Mouse (Mus musculus) myocyte (in vitro differentiated cells): Measurements from ENCODE around the gene Dusp19. TPM values are rescaled to one million over a fixed set of nuclear protein-coding genes. Genes with fewer than 3 reads are reported as not detected.
A peak's percentile ranks its signal among the peaks of the same experiment; 100 is the strongest.

ENCODE experiments used
- H3K27me3 ChIP-seq: one replicate; pipeline ENCODE4 v1.6.1; 2011; ENCODE audit not compliant: control insufficient read depth, insufficient read depth, insufficient read length
- H3K36me3 ChIP-seq: one replicate; pipeline ENCODE4 v1.6.1; 2011; ENCODE audit not compliant: control insufficient read depth, insufficient read depth
- H3K4me2 ChIP-seq: one replicate; pipeline ENCODE4 v1.6.1; 2011; ENCODE audit warnings: low read depth, control low read depth
- H3K4me3 ChIP-seq: one replicate; pipeline ENCODE4 v1.5.1; 2011; ENCODE audit warnings: mild to moderate bottlenecking, control low read depth, moderate library complexity
- H3K79me2 ChIP-seq: one replicate; pipeline ENCODE4 v1.6.1; 2011; ENCODE audit not compliant: control insufficient read depth, insufficient read depth
- H3ac ChIP-seq: one replicate; pipeline ENCODE4 v1.6.1; 2011; ENCODE audit not compliant: control insufficient read depth, insufficient read length
- CEBPB ChIP-seq: IDR thresholded peaks from 2 replicates; pipeline ENCODE4 v1.6.1; 2011; ENCODE audit warnings: mild to moderate bottlenecking, moderate library complexity; ENCODE audit not compliant: poor library complexity, insufficient read depth, severe bottlenecking
- E2F4 ChIP-seq: IDR thresholded peaks from one replicate; pipeline ENCODE4 v1.6.1; 2011; ENCODE audit warnings: mild to moderate bottlenecking, control low read depth, moderate library complexity; ENCODE audit not compliant: insufficient read depth
- MAX ChIP-seq: IDR thresholded peaks from one replicate; pipeline ENCODE4 v1.6.1; 2011; ENCODE audit warnings: low read depth, mild to moderate bottlenecking, control low read depth
- MYOD1 ChIP-seq, 3 experiments: IDR thresholded peaks; one replicate each; pipeline ENCODE4 v1.6.1; 2011; ENCODE audit warnings: control low read depth in 2 of 3, low read depth in 2 of 3, mild to moderate bottlenecking in 2 of 3, moderate library complexity in 1 of 3; ENCODE audit not compliant: insufficient read length in 2 of 3, control insufficient read depth in 1 of 3
- MYOG ChIP-seq, 3 experiments: IDR thresholded peaks; one replicate each; pipeline ENCODE4 v1.6.1; 2011; ENCODE audit warnings: control low read depth in 2 of 3, low read depth in 2 of 3, mild to moderate bottlenecking in 2 of 3; ENCODE audit not compliant: insufficient read length in 2 of 3, control insufficient read depth in 1 of 3, insufficient read depth in 1 of 3
- POLR2A ChIP-seq: IDR thresholded peaks from one replicate; pipeline ENCODE4 v1.6.1; 2011; ENCODE audit warnings: low read depth, mild to moderate bottlenecking, control low read depth, moderate library complexity; ENCODE audit not compliant: insufficient read length
- POLR2AphosphoS2 ChIP-seq: IDR thresholded peaks from one replicate; pipeline ENCODE4 v1.6.1; 2011; ENCODE audit warnings: low read depth, control low read depth; ENCODE audit not compliant: insufficient read length
- REST ChIP-seq: IDR thresholded peaks from one replicate; pipeline ENCODE4 v1.6.1; 2011; ENCODE audit warnings: mild to moderate bottlenecking, control low read depth, moderate library complexity; ENCODE audit not compliant: insufficient read depth, insufficient read length
- SRF ChIP-seq: IDR thresholded peaks from one replicate; pipeline ENCODE4 v1.6.1; 2011; ENCODE audit warnings: low read depth; ENCODE audit not compliant: control insufficient read depth, insufficient read length
- TCF12 ChIP-seq: IDR thresholded peaks from one replicate; pipeline ENCODE4 v1.6.1; 2011; ENCODE audit warnings: mild to moderate bottlenecking, control low read depth; ENCODE audit not compliant: poor library complexity, insufficient read depth, severe bottlenecking
- TCF3 ChIP-seq: IDR thresholded peaks from one replicate; pipeline ENCODE4 v1.6.1; 2011; ENCODE audit warnings: low read depth, control low read depth; ENCODE audit not compliant: insufficient read length
- USF1 ChIP-seq: IDR thresholded peaks from one replicate; pipeline ENCODE4 v1.6.1; 2011; ENCODE audit warnings: low read depth, mild to moderate bottlenecking, control low read depth, moderate library complexity
- polyA plus RNA-seq: library from polyadenylated mRNA; unstranded; fragments of >200 nt; fragmentation: generic; extraction: Trizol; gene quantifications from one replicate; pipeline ENCODE4 v1.2.1, GENCODE M21; 2012; ENCODE audit warnings: missing spikeins

The Dusp19 gene
- polyA plus RNA-seq = 3.4 TPM

- no peaks in the 10 kb centered on the region for H3K79me2 ChIP-seq
- H3ac ChIP-seq = peak within 1 kb of the TSS; percentile 60
- TF ChIP-seq TCF12 = no peak
- no peak for TF ChIP-seq MYOG (IDR thresholded peaks at IDR 0.05; ENCODE audit: control insufficient read depth in 1 of 3, insufficient read depth in 1 of 3, insufficient read length in 2 of 3, low read depth in 2 of 3)
- no peak for TF ChIP-seq CEBPB
- peak; percentile 56 for TF ChIP-seq POLR2AphosphoS2
- TF ChIP-seq E2F4 = no peak
- TF ChIP-seq USF1 = no peak
- TF ChIP-seq POLR2A = peak; percentile 69
- H3K27me3 ChIP-seq = no peaks in the 10 kb centered on the region
- H3K4me2 ChIP-seq = peak within 1 kb of the TSS; percentile 84
- H3K4me3 ChIP-seq = peak within 1 kb of the TSS; percentile 42
- H3K36me3 ChIP-seq = no peaks in the 10 kb centered on the region
Observed at GRCm38 (mm10) chr2:80616854-80617737, at the start of gene Dusp19, which contains the start of gene Nup35. Dusp19 (plus strand) TSS chr2:80617045. Nup35 (plus strand) TSS chr2:80617236.

GRCm38 (mm10) chr2:80567411-80567810 is 49.4 kb upstream of the Dusp19 start:
- H3K4me2 ChIP-seq = no peak overlapping the region
- H3K79me2 ChIP-seq = peaks cover 78% of the 10 kb centered on the region
- H3K4me3 ChIP-seq = no peak overlapping the region
- TF ChIP-seq MAX (no peak), TCF12 (no peak), POLR2A (no peak), SRF (no peak), MYOD1 (IDR thresholded peaks at IDR 0.05; ENCODE audit: control insufficient read depth in 1 of 3, insufficient read length in 2 of 3, low read depth in 2 of 3) (no peak), MYOG (IDR thresholded peaks at IDR 0.05; ENCODE audit: control insufficient read depth in 1 of 3, insufficient read depth in 1 of 3, insufficient read length in 2 of 3, low read depth in 2 of 3) (no peak), TCF3 (no peak), CEBPB (no peak), REST (no peak), USF1 (no peak), E2F4 (no peak), POLR2AphosphoS2 (no peak)
- no peak overlapping the region for H3ac ChIP-seq
- H3K27me3 ChIP-seq = no peaks in the 10 kb centered on the region
- H3K36me3 ChIP-seq = no peaks in the 10 kb centered on the region

- Histone ChIP-seq H3K79me2 (peaks cover 93% of the 10 kb centered on the region), H3K4me2 (no peak overlapping the region), H3K27me3 (no peaks in the 10 kb centered on the region), H3K36me3 (no peaks in the 10 kb centered on the region), H3K4me3 (no peak overlapping the region), H3ac (no peak overlapping the region)
- no peak for TF ChIP-seq POLR2A
- no peak for TF ChIP-seq CEBPB
- TF ChIP-seq POLR2AphosphoS2 = no peak
Observed at GRCm38 (mm10) chr2:80570656-80571055, 46.2 kb upstream of the Dusp19 start.

GRCm38 (mm10) chr2:80577286-80577685 is 39.6 kb upstream of the Dusp19 start:
- no peaks in the 10 kb centered on the region for H3K36me3 ChIP-seq
- H3K4me3 ChIP-seq = no peak overlapping the region
- H3K4me2 ChIP-seq = no peak overlapping the region
- no peak overlapping the region for H3ac ChIP-seq
- H3K79me2 ChIP-seq = peaks cover 79% of the 10 kb centered on the region
- no peak for TF ChIP-seq SRF
- TF ChIP-seq REST = no peak
- no peak for TF ChIP-seq TCF12
- TF ChIP-seq CEBPB = no peak
- no peak for TF ChIP-seq MYOG (IDR thresholded peaks at IDR 0.05; ENCODE audit: control insufficient read depth in 1 of 3, insufficient read depth in 1 of 3, insufficient read length in 2 of 3, low read depth in 2 of 3)
- no peak for TF ChIP-seq POLR2A
- no peak for TF ChIP-seq USF1
- TF ChIP-seq MYOD1 (IDR thresholded peaks at IDR 0.05; ENCODE audit: control insufficient read depth in 1 of 3, insufficient read length in 2 of 3, low read depth in 2 of 3) = no peak
- no peak for TF ChIP-seq POLR2AphosphoS2
- no peak for TF ChIP-seq MAX
- H3K27me3 ChIP-seq = no peaks in the 10 kb centered on the region

GRCm38 (mm10) chr2:80579253-80579891 is 37.5 kb upstream of the Dusp19 start:
- TF ChIP-seq E2F4 (no peak), POLR2A (no peak), REST (no peak), SRF (no peak), CEBPB (no peak), TCF12 (no peak), TCF3 (no peak), MYOG (IDR thresholded peaks at IDR 0.05; ENCODE audit: control insufficient read depth in 1 of 3, insufficient read depth in 1 of 3, insufficient read length in 2 of 3, low read depth in 2 of 3) (no peak), MYOD1 (IDR thresholded peaks at IDR 0.05; ENCODE audit: control insufficient read depth in 1 of 3, insufficient read length in 2 of 3, low read depth in 2 of 3) (no peak), POLR2AphosphoS2 (no peak), USF1 (no peak), MAX (no peak)
- Histone ChIP-seq H3K36me3 (no peaks in the 10 kb centered on the region), H3K4me3 (peak overlapping the region; percentile 74), H3K4me2 (peak overlapping the region; percentile 88), H3K27me3 (no peaks in the 10 kb centered on the region), H3K79me2 (peaks cover 58% of the 10 kb centered on the region), H3ac (no peak overlapping the region)
